Mouse (Mus musculus): ENCODE measurements at regions not wholly inside any gene's neighbourhood (a gene's known extent, or its start where the extent isn't known, plus 50 kb on each side); places are given as distances from the start of the nearest gene placed in this dataset.
A peak's percentile ranks its signal among the peaks of the same experiment; 100 is the strongest.

DNA sequence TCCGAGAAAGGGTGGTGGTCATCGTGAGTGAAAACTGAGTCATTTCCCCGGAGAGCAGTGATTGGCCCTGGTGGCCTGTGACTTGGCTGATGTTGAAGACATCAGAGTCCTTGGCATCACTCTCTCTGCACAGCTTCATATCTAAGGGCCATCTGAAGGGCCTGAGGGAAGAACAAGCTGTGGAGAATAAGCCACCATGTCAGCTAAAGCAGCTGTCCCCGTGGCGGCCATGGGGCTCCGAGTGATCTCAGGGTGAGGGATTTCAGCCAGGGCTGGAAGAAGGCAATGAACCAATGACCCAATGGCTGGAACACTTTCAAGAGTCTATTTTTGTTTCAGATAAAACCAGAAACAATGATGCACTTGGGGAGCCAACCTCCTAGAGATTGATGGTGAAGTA lies 62.2 kb downstream of the Ttc32 start:
- DNase-seq: no peak

GRCm38 (mm10) chr12:9095061-9095460 lies 65.3 kb downstream of the Ttc32 start:
- DNase-seq: no peak

DNA sequence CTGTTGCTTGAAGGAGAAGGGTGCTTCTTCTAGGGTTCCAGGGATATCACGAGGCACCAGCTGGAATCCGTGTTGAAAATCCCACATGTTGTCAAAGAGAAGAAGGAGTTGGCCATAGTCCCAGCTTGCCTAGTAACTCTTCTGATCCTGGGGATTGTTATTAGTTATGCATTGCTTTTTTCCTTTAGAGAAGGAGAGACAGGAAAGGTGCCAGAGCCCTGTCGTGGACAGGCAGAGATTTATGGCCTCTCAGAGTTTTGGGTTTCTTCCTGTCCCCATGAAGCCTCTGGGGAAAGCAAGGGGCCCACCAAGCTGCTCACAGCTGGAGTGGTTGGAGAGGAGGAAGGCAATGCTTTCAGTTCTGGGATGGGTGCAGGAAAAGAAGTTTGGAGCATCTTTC lies 76.6 kb downstream of the Ttc32 start:
- no peak for DNase-seq

- no peak for DNase-seq
Observed at GRCm38 (mm10) chr12:9109806-9110205, 80.0 kb downstream of the Ttc32 start.

DNA sequence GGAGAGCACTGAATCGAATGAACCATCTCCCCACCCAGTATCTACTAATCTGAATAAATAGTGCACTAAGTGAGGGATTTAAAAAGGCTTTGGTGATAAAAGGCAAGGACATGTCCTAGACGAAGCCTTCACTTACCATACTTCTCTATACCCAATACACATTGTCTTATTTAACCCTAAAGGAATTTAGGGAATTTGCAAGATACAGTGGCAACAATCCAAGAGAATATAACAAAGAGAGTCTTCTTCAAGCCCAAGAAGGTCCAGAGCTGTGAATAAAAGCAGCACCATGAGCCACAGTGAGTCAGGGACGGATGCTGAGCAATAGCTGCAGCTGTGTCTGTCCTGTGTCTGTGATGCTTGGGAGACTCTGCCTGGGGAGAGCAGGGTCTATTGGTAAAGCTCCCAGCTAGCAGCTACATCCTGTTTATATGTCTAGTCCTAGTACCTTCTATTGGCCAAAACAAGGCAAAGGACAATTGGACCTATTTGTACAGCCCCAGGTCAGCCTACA lies 82.4 kb downstream of the Ttc32 start:
- DNase-seq: no peak

- peak; percentile 56 for DNase-seq
Observed at GRCm38 (mm10) chr12:9113652-9114051, 83.9 kb downstream of the Ttc32 start.

- peak; percentile 20 for DNase-seq
Observed at GRCm38 (mm10) chr12:9114061-9114460, 84.3 kb downstream of the Ttc32 start.

GRCm38 (mm10) chr12:9118576-9118975 lies 88.8 kb downstream of the Ttc32 start:
- DNase-seq: no peak

DNA sequence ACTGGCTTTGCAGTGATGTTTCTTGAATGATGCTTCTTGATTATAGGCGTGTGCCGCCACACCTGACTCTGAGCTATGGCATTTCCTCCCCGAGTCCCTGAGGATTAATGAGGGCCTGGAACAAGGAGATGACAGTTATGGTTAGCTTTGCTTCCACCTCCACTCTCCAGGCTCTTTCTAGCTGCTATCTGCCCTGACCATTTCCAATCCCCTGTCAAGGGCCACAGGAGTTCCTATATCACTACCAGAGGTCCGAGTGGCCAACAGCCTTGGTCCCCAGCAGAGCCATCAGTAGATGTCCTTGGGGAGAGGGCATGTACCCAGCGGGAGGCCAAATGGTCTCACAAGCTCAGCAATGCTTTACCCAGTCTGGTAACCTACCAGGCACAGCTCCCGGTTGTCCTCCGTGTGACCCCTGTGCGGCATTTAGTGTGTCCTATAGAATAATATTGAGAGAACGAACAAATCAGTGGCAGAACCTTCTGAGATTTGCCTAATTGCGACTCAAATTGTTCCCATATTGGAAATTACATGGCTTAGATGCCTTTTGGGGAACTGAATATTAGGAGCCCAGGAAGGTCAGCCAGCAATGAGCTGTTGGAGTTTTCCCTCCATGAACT lies 98.2 kb downstream of the Ttc32 start:
- no peak for DNase-seq

DNA sequence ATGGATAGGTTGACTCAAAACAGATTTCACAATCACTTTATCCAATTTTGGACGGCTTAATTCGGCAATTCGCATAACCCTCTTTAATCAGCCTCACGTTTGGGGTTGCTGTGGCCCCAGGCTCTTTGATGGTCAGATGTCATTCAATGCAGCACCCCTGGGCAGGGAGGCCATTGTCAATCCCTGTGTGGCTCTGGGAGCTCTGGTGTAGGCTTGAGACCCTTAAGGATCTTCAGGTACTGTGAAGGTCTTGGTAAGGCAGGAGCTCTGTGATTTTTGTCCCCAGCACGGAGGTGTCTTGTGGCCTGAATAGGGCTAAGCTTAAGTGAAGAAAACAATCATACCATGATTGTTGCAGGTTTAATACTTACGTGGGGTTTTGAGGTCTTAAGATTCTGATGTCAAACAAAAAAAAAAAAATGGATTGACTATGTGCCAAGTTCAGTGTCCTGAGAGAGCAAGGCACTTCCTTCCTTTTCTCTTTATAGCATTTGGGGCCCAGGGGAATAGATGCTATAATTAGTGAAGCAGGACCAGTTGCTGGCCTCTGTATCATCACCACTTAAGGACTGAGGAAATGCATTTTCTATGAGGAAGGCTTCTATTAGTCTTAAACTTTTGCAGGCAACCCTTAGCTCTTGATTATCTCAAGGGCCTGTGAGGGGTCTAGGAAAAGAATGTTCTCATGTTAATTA lies 98.9 kb downstream of the Ttc32 start:
- DNase-seq: no peak

DNA sequence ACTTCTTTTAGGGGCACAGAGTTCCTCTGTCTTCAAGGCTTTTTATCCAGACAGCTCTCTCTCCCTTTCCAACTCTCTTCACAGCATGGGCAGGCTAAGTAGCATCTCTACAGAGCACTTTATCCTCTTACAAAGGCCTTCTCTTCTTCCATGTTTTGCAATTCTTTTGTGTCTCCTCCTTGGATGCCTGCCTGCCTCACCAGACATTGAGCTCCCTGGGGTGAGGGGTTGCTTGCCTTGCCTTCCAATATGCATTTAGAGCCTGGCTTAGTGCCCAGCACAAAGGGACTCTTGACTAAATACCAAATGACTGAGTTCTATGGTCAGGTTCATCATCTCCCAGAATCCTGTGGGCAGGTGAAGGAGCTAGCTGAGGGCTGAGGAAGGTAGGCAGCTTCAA lies 102.8 kb downstream of the Ttc32 start:
- DNase-seq: no peak

GRCm38 (mm10) chr12:9133890-9134870 lies 104.4 kb downstream of the Ttc32 start:
- DNase-seq: no peak

DNA sequence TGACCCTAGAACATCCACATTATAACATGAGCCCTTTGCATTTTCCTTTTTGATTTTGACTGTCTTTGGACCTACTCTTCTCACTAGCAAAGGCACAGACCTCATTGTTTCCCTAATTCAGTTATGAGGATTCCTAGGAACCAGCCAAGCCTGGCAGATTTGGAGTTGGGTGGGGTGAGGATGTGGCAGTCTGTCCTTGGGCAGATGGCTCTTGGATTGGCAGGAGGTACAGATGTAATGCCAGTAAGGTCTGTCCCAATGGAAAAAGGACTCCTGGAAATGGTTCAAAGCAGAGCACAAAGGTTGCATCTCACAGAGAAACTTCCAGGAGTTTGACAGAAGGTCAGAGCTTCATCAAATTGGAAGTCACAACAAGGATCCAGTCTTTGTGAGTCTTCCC lies 121.2 kb downstream of the Ttc32 start:
- DNase-seq: no peak

- DNase-seq: no peak
Observed at GRCm38 (mm10) chr12:9151426-9151825, 121.6 kb downstream of the Ttc32 start.

- DNase-seq: no peak
Observed at GRCm38 (mm10) chr12:9154491-9154890, 124.7 kb downstream of the Ttc32 start.

DNA sequence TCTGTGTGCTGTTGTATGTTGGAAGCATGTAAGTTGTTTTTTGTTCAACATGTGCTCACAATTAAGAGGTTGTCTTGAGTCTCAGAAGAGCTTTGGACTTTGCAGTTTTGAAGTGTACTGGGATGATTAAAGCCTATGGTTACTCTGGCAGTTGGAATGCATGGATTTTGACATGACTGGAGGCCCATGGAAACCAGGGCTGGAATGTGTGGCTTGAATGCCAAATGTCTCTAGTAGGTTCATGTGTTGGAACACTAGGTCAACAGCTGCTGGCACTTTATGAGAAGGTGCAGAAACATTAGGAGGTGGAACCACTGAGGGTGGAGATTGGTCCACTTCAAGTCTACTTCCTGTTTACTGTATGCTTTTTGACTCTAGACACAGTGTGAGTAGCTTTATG lies 127.0 kb downstream of the Ttc32 start:
- no peak for DNase-seq

DNA sequence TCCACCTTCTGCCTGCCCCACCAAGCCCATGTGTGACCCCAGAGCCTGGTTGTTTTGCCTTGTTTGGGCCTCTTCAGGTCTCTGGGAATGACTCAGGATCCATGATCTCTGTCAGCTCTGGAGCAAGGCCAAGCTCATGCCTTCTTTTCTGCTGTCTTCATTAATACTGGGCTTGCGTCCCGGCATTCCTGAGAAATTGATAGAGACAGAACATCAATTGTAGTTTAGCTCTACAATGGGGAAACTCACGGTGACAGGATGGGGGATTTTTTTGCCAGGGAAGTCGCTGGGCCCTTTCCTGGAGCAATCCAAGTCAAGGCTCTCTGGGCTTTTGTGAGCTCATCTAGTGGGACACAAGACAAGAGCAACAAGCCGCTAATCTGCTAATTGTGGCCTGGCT lies 129.0 kb downstream of the Ttc32 start:
- peak; percentile 16 for DNase-seq

- DNase-seq: peak; percentile 38
Observed at GRCm38 (mm10) chr12:9165367-9165940, 135.7 kb downstream of the Ttc32 start.

GRCm38 (mm10) chr12:9166218-9166908 lies 136.6 kb downstream of the Ttc32 start:
- peak; percentile 64 for DNase-seq

DNA sequence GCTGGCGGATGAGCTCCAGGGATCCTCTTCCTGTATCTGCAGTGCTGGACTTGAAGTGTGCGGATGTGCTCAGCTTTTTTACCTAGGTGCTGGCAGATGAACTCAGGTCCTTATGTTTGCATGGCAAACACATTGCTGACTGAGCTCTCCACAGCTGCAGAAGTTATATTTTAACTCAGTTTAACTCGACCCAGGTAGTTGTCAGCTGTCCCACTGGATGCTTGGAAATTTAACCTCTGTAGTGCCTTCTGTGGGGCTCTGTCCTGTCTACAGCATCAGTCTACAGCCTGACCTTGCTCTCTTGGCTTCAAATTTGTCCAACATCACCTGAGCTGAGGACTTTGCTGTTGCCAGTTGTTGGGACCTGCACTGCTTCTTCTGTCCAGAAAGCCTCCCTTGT lies 139.2 kb downstream of the Ttc32 start:
- DNase-seq: no peak

DNA sequence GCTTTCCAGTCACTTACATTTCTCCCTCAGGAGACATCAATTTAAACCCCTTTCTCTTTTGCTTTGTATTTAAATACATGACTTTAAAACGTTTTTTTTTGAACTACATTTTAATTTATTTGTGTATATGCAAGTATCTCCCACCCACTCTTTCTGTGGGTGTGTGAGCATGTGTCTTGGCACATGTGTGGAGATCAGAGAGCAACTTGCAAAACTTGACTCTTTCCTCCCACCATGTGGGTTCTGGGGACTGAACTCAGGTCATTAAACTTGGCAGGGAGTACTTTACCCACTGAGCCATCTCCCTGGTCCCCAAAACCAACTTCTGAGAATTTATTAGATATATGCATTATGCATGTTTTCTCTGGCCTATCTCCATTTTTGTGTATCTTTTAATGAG lies 143.9 kb downstream of the Ttc32 start:
- DNase-seq: no peak

DNA sequence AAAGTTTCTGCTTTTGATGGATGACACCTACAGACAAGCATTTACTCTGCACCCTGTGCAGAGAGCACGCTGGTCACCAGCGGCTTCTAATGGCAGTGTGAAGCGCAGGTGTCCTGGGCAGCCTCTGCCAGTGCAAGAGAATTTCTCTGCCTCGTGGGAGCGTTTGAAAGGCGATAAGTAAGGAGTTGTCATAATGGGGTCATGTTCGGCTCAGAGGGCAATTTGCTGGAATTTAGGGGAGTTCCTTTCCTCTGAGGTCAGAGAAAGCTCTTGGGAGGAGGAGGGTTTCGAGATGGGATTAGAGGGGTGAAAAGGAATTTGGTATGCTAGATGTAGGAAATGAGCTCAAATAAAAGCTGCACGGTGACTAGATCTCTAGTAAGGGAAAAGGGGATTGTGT lies 144.5 kb downstream of the Ttc32 start:
- no peak for DNase-seq

Measured in lung, postnatal 14 days (tissue).